Mouse (Mus musculus) limb, embryonic 11.5 days (tissue): ENCODE results near the gene Macrod1. TPM values are rescaled to one million over a fixed set of nuclear protein-coding genes. Genes with fewer than 3 reads are reported as not detected.

ENCODE experiments used
- ATAC-seq: fragments of 200-750 bp; cut with Nextera tagmentation; 2 replicates; pipeline ENCODE4 v1.8.0; 2017; ENCODE audit warnings: low read depth; ENCODE audit not compliant: insufficient number of reproducible peaks, low FRiP score, low TSS enrichment
- DNase-seq: peaks from one replicate; pipeline ENCODE4 v3.0.0-alpha.2; 2015; ENCODE audit warnings: low spot score
- H3K27ac ChIP-seq: fragments of 300-500 bp; sonication (generic); replicated peaks from 2 replicates; pipeline ENCODE4 v1.5.1; 2014; ENCODE audit warnings: low read depth, mild to moderate bottlenecking, low read length
- H3K27me3 ChIP-seq: fragments of 300-500 bp; sonication (generic); 2 replicates; pipeline ENCODE4 v1.6.1; 2014; ENCODE audit warnings: mild to moderate bottlenecking, low read length, mixed read lengths; ENCODE audit not compliant: control insufficient read depth, insufficient read depth
- H3K36me3 ChIP-seq: fragments of 300-500 bp; sonication (generic); 2 replicates; pipeline ENCODE4 v1.6.1; 2014; ENCODE audit warnings: mild to moderate bottlenecking, low read length, moderate library complexity, mixed read lengths; ENCODE audit not compliant: control insufficient read depth, insufficient read depth
- H3K4me1 ChIP-seq: fragments of 300-500 bp; sonication (generic); 2 replicates; pipeline ENCODE4 v1.6.1; 2014; ENCODE audit warnings: low read length, mixed read lengths; ENCODE audit not compliant: control insufficient read depth, insufficient read depth
- H3K4me2 ChIP-seq: fragments of 300-500 bp; sonication (generic); 2 replicates; pipeline ENCODE4 v1.6.1; 2014; ENCODE audit warnings: low read depth, mild to moderate bottlenecking, moderate library complexity; ENCODE audit not compliant: severe bottlenecking
- H3K4me3 ChIP-seq: fragments of 300-500 bp; sonication (generic); 2 replicates; pipeline ENCODE4 v1.5.1; 2014; ENCODE audit warnings: low read depth, low read length
- H3K9ac ChIP-seq: fragments of 300-500 bp; sonication (generic); 2 replicates; pipeline ENCODE4 v1.6.1; 2014; ENCODE audit warnings: mild to moderate bottlenecking, low read length
- H3K9me3 ChIP-seq: fragments of 300-500 bp; sonication (generic); 2 replicates; pipeline ENCODE4 v1.6.1; 2016; ENCODE audit warnings: low read length; ENCODE audit not compliant: control insufficient read depth
- WGBS: fragments of 180-500 bp; shearing (Covaris S2); extraction: QIAGEN DNeasy Blood & Tissue Kit; methylation state at CpG from one replicate; pipeline ENCODE4 v1.1.7; 2014; 5-methylcytosine and 5-hydroxymethylcytosine counted together
- polyA plus RNA-seq: library from polyadenylated mRNA; unstranded; fragments of >200 nt; fragmentation: Nextera tagmentation; extraction: Ambion mirVana; gene quantifications from 2 replicates; pipeline ENCODE4 v1.2.1, GENCODE M21; 2014

Macrod1 gene
- polyA plus RNA-seq, 1 experiment from 2014 or later: 4.1 TPM

GRCm38 (mm10) chr19:7138327-7138726 is 81.7 kb downstream of the Macrod1 start:
- H3K4me3 ChIP-seq: no peak overlapping the region
- H3K4me2 ChIP-seq: peak overlapping the region; percentile 30; the same call in 1 of the 2 replicates
- peaks cover 13% of the 10 kb centered on the region for H3K27me3 ChIP-seq
- DNase-seq (peak; percentile 63), ATAC-seq (no peak)
- no peak overlapping the region for H3K9ac ChIP-seq
- H3K9me3 ChIP-seq: no peaks in the 10 kb centered on the region
- H3K4me1 ChIP-seq: peaks cover 70% of the 10 kb centered on the region
- 11% methylated on average over 14 of the region's 14 CpGs for WGBS
- H3K36me3 ChIP-seq: no peaks in the 10 kb centered on the region
- peak overlapping the region; percentile 69 for H3K27ac ChIP-seq

DNA sequence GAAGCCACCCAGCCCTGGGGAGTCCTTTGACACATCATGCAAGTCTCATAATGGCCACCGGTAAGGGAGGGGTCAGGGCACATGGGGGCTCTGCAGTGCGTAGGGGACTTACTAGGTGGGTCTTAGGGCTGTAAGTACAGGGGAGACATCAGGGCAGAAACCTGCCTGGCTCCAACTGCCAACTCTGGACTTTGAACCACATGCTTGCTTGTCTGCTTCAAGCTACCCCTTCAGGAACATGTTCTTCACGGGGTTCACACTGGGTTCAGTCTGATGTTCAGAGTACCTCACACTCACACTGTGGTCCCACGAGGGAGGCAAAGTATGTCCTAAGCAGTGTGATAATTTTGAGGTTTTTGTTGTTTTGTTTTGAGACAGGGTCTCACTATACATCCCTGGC is 82.7 kb downstream of the Macrod1 start:
- Histone ChIP-seq H3K9ac (0 out of 2 replicates have a peak overlapping the region, but pooled peaks have one; percentile 17), H3K27me3 (peaks cover 19% of the 10 kb centered on the region), H3K9me3 (no peaks in the 10 kb centered on the region), H3K36me3 (no peaks in the 10 kb centered on the region), H3K4me3 (no peak overlapping the region), H3K4me1 (peaks cover 67% of the 10 kb centered on the region), H3K27ac (peak overlapping the region; percentile 69; the same call in 1 of the 2 replicates), H3K4me2 (peak overlapping the region; percentile 30; the same call in 1 of the 2 replicates)
- no peak for ATAC-seq
- 48% methylated on average over 4 of the region's 4 CpGs for WGBS
- DNase-seq: no peak

DNA sequence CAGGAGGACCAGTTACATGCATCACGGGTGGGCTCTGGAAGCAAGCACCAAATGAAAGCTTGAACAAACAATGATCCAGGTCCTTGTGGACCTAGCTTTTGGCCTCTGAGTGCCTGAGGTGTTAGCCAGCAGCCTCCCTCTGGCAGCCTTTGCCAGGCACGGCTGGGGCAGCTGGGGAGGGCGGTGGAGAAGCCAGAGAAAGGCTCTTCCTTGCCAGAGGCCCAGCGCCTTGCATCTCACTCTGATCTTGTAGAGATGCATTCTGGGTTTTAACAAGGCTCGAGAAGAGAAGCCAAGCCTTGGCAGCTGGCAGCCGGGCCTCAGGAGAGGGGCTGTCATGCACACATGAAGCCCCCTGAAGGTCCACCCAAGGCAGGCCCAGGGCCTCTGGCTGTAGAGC is 83.8 kb downstream of the Macrod1 start:
- H3K4me2 ChIP-seq: no peak overlapping the region
- ATAC-seq (no peak), DNase-seq (no peak)
- H3K9ac ChIP-seq: no peak overlapping the region
- no peaks in the 10 kb centered on the region for H3K36me3 ChIP-seq
- peaks cover 26% of the 10 kb centered on the region for H3K27me3 ChIP-seq
- H3K4me3 ChIP-seq: no peak overlapping the region
- 73% methylated on average over 6 of the region's 6 CpGs for WGBS
- H3K27ac ChIP-seq: no peak overlapping the region
- H3K4me1 ChIP-seq: peaks cover 56% of the 10 kb centered on the region
- no peaks in the 10 kb centered on the region for H3K9me3 ChIP-seq

GRCm38 (mm10) chr19:7140856-7141421 is 84.3 kb downstream of the Macrod1 start:
- DNase-seq (no peak), ATAC-seq (no peak)
- H3K27ac ChIP-seq: no peak overlapping the region
- H3K4me3 ChIP-seq: no peak overlapping the region
- H3K27me3 ChIP-seq: peaks cover 31% of the 10 kb centered on the region
- peaks cover 50% of the 10 kb centered on the region for H3K4me1 ChIP-seq
- H3K9me3 ChIP-seq: no peaks in the 10 kb centered on the region; the same call in 1 of the 2 replicates
- H3K4me2 ChIP-seq: no peak overlapping the region
- H3K36me3 ChIP-seq: no peaks in the 10 kb centered on the region
- 69% methylated on average over 12 of the region's 12 CpGs for WGBS
- no peak overlapping the region for H3K9ac ChIP-seq

GRCm38 (mm10) chr19:7142207-7142915 is 85.8 kb downstream of the Macrod1 start:
- Histone ChIP-seq H3K27ac (no peak overlapping the region), H3K4me1 (peaks cover 37% of the 10 kb centered on the region), H3K4me3 (no peak overlapping the region), H3K36me3 (no peaks in the 10 kb centered on the region), H3K9ac (no peak overlapping the region), H3K27me3 (peaks cover 23% of the 10 kb centered on the region), H3K9me3 (no peaks in the 10 kb centered on the region; the same call in 1 of the 2 replicates), H3K4me2 (no peak overlapping the region)
- ATAC-seq: no peak
- WGBS: 57% methylated on average over 5 of the region's 5 CpGs
- DNase-seq: no peak

- peak overlapping the region; percentile 28 for H3K4me3 ChIP-seq
- H3K36me3 ChIP-seq: no peaks in the 10 kb centered on the region
- under 1% methylated on average over 20 of the region's 20 CpGs for WGBS
- H3K27ac ChIP-seq: no peak overlapping the region
- no peaks in the 10 kb centered on the region; the same call in 1 of the 2 replicates for H3K9me3 ChIP-seq
- H3K4me1 ChIP-seq: peaks cover 37% of the 10 kb centered on the region
- H3K9ac ChIP-seq: no peak overlapping the region
- ATAC-seq (0 out of 2 replicates have a peak, but pooled peaks have one; percentile 4), DNase-seq (peak; percentile 79)
- H3K4me2 ChIP-seq: peak overlapping the region; percentile 61
- peaks cover 20% of the 10 kb centered on the region for H3K27me3 ChIP-seq
Measured at GRCm38 (mm10) chr19:7143854-7144253, 87.2 kb downstream of the Macrod1 start.

- no peak overlapping the region for H3K9ac ChIP-seq
- no peak for DNase-seq
- H3K4me2 ChIP-seq: peak overlapping the region; percentile 61
- no peak overlapping the region for H3K4me3 ChIP-seq
- H3K27me3 ChIP-seq: peaks cover 20% of the 10 kb centered on the region
- H3K36me3 ChIP-seq: no peaks in the 10 kb centered on the region
- H3K4me1 ChIP-seq: peaks cover 36% of the 10 kb centered on the region
- ATAC-seq: no peak
- H3K27ac ChIP-seq: no peak overlapping the region
- no peaks in the 10 kb centered on the region; the same call in 1 of the 2 replicates for H3K9me3 ChIP-seq
- 77% methylated on average over 3 of the region's 3 CpGs for WGBS
Measured at GRCm38 (mm10) chr19:7144458-7144857, 87.8 kb downstream of the Macrod1 start.

- Histone ChIP-seq H3K27ac (no peak overlapping the region), H3K4me3 (no peak overlapping the region), H3K9ac (no peak overlapping the region), H3K27me3 (peaks cover 20% of the 10 kb centered on the region), H3K9me3 (no peaks in the 10 kb centered on the region; the same call in 1 of the 2 replicates), H3K36me3 (no peaks in the 10 kb centered on the region), H3K4me2 (no peak overlapping the region), H3K4me1 (peaks cover 40% of the 10 kb centered on the region)
- WGBS: 77% methylated on average over 13 of the region's 13 CpGs
- DNase-seq: no peak
- ATAC-seq: no peak
Measured at GRCm38 (mm10) chr19:7146376-7146775, 89.8 kb downstream of the Macrod1 start.
